Mouse (Mus musculus): ENCODE measurements around the gene Cdc42ep2. TPM values are rescaled to one million over a fixed set of nuclear protein-coding genes. Genes with fewer than 3 reads are reported as not detected.

The Cdc42ep2 gene
- polyA plus RNA-seq, 1 experiment: 5.3 TPM

DNA sequence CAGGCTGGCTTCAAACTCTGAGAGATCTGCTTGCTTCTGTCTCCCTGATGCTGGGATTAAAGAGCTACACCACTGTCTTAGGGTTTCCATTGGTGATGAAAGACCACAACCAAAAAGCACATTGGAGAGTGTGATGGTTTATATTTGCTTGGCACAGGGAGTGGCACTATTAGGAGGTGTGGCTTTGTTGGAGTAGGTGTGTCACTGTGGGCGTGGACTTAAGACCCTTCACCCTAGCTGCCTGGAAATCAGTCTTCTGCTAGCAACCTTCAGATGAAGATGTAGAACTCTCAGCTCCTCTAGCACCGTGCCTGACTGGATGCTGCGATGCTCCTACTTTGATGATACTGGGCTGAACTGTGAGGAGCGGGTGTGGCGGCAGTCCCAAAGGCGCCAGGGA lies 13.9 kb upstream of the Cdc42ep2 start:
- 79% methylated on average over 6 of the region's 6 CpGs for WGBS
- Histone ChIP-seq H3K4me1 (ENCODE audit: control insufficient read depth, insufficient read depth, low read length) (no peaks in the 10 kb centered on the region; the same call in 1 of the 2 replicates), H3K4me3 (replicated peaks; ENCODE audit: control insufficient read depth, low read depth, low read length) (no peak overlapping the region), H3K27ac (ENCODE audit: control insufficient read depth, insufficient read depth, low read depth, low read length, poor library complexity) (no peak overlapping the region)
- TF ChIP-seq POLR2A (IDR thresholded peaks at IDR 0.05; ENCODE audit: borderline replicate concordance, control insufficient read depth, low read depth, low read length) (no peak), CTCF (IDR thresholded peaks at IDR 0.05; ENCODE audit: control insufficient read depth, insufficient read depth, low read length) (no peak)

DNA sequence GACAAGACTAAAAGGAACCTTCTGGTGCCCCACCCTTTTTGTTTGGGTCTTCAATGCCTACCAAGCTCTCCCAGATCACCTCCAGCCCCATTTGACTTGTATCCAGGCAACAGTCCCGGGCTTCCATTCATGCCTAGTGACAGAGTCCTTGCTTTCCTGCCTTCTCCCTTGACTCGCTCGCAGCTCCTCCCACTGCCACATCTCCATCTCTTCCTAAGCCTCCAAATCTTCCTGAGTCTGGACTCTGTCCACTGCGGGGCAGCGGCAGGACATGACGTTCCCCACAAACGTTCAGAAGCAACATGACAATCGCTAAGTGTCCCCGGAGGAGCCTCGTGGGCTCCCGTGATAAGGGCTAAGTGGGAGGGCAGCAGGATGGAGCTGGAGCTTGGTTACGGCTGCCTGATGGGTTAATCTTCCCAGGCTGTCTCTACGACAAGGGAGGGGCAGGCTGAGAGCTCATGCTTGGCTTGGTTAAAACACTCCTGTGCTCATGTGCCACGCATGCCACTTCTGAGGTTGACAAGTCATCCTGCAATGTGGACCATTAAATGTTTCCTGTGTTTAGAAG lies 13.3 kb upstream of the Cdc42ep2 start:
- TF ChIP-seq POLR2A (IDR thresholded peaks at IDR 0.05; ENCODE audit: borderline replicate concordance, control insufficient read depth, low read depth, low read length) (no peak), CTCF (IDR thresholded peaks at IDR 0.05; ENCODE audit: control insufficient read depth, insufficient read depth, low read length) (no peak)
- Histone ChIP-seq H3K4me3 (replicated peaks; ENCODE audit: control insufficient read depth, low read depth, low read length) (no peak overlapping the region), H3K4me1 (ENCODE audit: control insufficient read depth, insufficient read depth, low read length) (no peaks in the 10 kb centered on the region; the same call in 1 of the 2 replicates), H3K27ac (ENCODE audit: control insufficient read depth, insufficient read depth, low read depth, low read length, poor library complexity) (no peak overlapping the region; the same call in 1 of the 2 replicates)
- 19% methylated on average over 14 of the region's 14 CpGs for WGBS

DNA sequence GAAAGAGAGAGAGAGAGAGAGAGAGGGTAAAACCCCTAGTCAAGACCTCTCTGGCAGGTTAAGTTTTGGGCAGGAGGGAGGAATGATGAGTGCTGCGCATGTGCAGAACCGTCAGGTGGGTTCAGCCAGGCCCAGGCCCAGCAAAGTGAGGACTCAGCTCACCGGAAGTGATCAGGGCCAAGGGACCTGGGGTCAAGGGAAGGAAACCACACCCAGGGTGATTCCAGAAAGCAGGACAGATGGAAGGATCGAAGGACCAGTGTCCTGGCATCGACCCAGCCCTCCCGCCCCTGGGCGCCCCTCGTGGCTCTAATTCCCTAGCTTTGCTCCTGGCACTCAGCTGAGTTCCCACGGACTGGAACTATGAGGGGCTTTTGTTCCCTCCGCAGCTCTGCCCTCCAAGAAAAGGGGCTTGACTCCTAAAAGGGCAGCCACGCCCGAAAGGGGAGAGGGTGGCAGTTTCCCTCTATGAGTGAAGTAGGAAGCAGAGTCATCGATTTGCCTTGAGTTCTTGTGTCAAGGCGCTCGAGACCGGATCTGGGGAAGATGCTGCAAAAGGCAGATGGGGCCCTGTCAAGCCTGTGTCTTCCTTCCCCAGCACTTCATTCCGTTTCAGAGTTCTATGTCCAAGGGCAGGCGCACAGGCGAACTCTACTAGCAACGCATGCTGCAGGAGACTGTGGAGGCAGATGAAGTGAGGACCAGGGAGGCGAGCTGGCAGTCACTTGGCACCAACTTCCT lies 12.6 kb upstream of the Cdc42ep2 start:
- WGBS: 75% methylated on average over 21 of the region's 21 CpGs
- no peak overlapping the region for H3K4me3 ChIP-seq (replicated peaks; ENCODE audit: control insufficient read depth, low read depth, low read length)
- H3K27ac ChIP-seq (ENCODE audit: control insufficient read depth, insufficient read depth, low read depth, low read length, poor library complexity): no peak overlapping the region
- TF ChIP-seq POLR2A (IDR thresholded peaks at IDR 0.05; ENCODE audit: borderline replicate concordance, control insufficient read depth, low read depth, low read length) (no peak), CTCF (IDR thresholded peaks at IDR 0.05; ENCODE audit: control insufficient read depth, insufficient read depth, low read length) (no peak)
- H3K4me1 ChIP-seq (ENCODE audit: control insufficient read depth, insufficient read depth, low read length): no peaks in the 10 kb centered on the region; the same call in 1 of the 2 replicates

DNA sequence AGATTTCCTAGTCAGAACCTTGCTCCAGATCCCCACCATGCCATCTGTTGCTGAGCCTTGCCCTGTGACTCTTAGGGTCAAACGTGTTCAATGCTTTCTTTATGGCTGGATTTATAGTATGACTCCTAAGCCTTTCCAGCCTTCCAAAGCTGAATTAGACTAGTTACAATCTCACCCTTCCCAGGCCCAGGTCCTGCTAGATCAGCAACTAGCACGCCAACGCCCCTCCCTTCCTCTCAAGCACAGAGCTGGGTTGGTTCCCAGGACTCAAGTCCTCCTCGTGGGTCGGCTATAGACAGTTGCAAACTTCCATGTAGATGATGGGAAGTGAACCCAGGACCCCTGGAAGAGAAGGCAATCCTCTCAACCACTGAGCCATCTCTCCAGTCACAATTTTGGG lies 11.1 kb upstream of the Cdc42ep2 start:
- TF ChIP-seq POLR2A (IDR thresholded peaks at IDR 0.05; ENCODE audit: borderline replicate concordance, control insufficient read depth, low read depth, low read length) (no peak), CTCF (IDR thresholded peaks at IDR 0.05; ENCODE audit: control insufficient read depth, insufficient read depth, low read length) (no peak)
- Histone ChIP-seq H3K4me1 (ENCODE audit: control insufficient read depth, insufficient read depth, low read length) (no peaks in the 10 kb centered on the region; the same call in 1 of the 2 replicates), H3K27ac (ENCODE audit: control insufficient read depth, insufficient read depth, low read depth, low read length, poor library complexity) (no peak overlapping the region), H3K4me3 (replicated peaks; ENCODE audit: control insufficient read depth, low read depth, low read length) (no peak overlapping the region)
- 58% methylated on average over 5 of the region's 5 CpGs for WGBS

DNA sequence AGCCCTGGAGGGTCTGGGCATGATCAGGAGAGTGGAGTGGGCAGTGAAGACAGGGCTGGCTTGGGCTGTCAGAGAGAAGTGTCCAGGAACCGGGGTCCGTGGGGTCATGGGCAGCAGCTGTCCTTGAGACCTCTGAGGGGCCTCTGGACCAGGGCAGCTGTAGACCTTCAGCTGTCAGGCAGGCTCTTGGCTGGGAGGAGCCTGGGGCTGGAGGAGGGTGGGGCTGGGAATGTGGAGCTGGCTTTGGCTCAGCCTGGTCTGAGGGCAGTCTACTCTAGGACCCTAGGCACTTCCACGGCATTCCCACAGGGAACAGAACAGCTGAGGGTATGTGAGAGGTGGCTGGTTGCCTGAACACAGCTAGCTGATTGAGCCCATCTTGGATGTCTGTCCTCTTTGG lies 10.7 kb upstream of the Cdc42ep2 start:
- TF ChIP-seq CTCF (IDR thresholded peaks at IDR 0.05; ENCODE audit: control insufficient read depth, insufficient read depth, low read length) (no peak), POLR2A (IDR thresholded peaks at IDR 0.05; ENCODE audit: borderline replicate concordance, control insufficient read depth, low read depth, low read length) (no peak)
- Histone ChIP-seq H3K4me1 (ENCODE audit: control insufficient read depth, insufficient read depth, low read length) (no peaks in the 10 kb centered on the region; the same call in 1 of the 2 replicates), H3K27ac (ENCODE audit: control insufficient read depth, insufficient read depth, low read depth, low read length, poor library complexity) (no peak overlapping the region), H3K4me3 (replicated peaks; ENCODE audit: control insufficient read depth, low read depth, low read length) (no peak overlapping the region)
- 75% methylated on average over 3 of the region's 3 CpGs for WGBS

DNA sequence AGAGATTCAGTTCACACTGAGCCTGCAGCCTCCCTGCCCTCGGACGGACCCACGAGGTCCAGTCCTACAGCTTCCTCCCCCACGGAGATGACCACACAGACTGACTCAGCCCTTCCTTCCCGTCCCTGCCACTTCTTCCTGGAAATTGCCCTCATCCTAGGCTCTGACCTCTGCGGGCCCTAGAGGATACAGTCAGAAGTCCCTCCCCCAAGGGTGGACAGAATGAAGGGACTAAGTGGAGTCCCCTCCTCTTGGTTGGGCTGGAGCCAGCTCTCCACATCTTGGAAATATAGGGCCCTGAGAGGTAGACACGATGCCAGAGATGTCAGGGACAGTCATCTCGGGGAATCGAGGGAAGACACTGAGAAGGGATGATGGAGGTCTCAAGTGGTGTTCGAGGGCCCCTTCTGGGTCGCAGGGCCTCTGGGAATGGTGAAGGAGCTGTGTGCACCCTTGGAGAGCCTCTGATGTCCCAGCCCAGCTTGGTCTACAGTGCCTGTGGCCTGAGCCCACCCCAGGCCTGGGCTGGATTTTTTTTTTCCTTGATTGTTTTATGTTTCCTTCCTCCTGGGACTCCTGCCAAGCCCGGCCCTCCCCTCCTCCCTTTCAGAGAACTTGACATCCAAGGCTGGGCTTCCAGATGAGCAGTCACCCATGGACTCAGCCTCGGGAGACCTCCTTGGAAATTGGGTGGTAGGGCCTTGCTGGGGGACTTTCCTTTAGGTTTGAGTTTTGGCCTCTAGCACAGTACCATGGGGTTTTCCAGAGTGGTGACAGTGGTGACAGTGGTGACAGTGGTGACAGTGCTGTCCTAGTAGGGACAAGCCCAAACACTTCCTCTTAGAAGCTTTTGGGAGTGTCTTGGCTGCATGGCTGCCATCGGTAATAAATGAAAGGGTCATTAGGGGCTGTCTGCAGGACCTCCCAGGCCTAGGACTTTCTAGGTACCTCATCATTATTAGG lies 5.3 kb upstream of the Cdc42ep2 start:
- WGBS: 49% methylated on average over 14 of the region's 14 CpGs
- no peak overlapping the region for H3K4me3 ChIP-seq (replicated peaks; ENCODE audit: control insufficient read depth, low read depth, low read length)
- H3K4me1 ChIP-seq (ENCODE audit: control insufficient read depth, insufficient read depth, low read length): peaks cover 2% of the 10 kb centered on the region; the same call in 1 of the 2 replicates
- H3K27ac ChIP-seq (ENCODE audit: control insufficient read depth, insufficient read depth, low read depth, low read length, poor library complexity): no peak overlapping the region
- TF ChIP-seq POLR2A (IDR thresholded peaks at IDR 0.05; ENCODE audit: borderline replicate concordance, control insufficient read depth, low read depth, low read length) (no peak), CTCF (IDR thresholded peaks at IDR 0.05; ENCODE audit: control insufficient read depth, insufficient read depth, low read length) (no peak)

DNA sequence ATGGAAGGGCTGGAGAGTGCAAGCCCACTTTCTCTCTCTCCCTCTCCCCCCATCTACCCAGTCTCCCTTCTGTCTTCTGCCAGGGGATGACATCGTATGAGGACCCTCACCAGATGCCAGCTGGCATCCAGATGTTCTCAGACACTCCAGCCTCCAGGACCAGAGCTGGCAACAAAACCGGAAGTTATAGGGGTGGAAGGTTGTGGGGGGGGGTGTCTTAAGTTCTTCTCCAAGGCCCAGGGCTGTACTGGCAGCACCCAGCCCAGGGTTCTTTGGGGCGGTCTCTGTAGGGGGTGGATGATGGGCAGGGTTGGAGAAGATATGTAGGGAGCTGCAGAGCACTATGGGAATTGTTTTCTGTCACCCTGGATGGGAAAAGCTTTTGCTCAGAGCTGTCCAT lies 3.9 kb upstream of the Cdc42ep2 start:
- TF ChIP-seq POLR2A (IDR thresholded peaks at IDR 0.05; ENCODE audit: borderline replicate concordance, control insufficient read depth, low read depth, low read length) (no peak), CTCF (IDR thresholded peaks at IDR 0.05; ENCODE audit: control insufficient read depth, insufficient read depth, low read length) (no peak)

DNA sequence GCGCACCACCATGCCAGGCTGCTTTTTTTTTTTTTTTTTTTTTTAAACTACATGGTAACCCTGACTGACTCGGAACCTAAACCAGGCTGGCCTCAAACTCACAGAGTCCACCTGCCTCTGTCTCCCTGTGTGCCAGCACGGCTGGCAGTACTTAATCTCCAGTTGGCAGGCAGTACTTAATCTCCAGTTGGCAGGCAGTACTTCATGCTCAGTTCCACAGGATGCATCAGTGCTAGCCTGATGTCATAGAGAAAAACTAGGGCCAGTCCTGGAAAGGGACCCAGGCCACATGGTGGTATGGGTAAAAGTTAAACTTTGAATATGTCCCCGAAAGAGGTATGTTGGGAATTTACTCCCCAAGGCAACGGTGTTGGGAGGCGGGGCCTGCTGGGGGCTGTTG lies 3.5 kb upstream of the Cdc42ep2 start:
- H3K4me1 ChIP-seq (ENCODE audit: control insufficient read depth, insufficient read depth, low read length): peaks cover 2% of the 10 kb centered on the region; the same call in 1 of the 2 replicates
- H3K4me3 ChIP-seq (replicated peaks; ENCODE audit: control insufficient read depth, low read depth, low read length): no peak overlapping the region
- 68% methylated on average over 6 of the region's 6 CpGs for WGBS
- H3K27ac ChIP-seq (ENCODE audit: control insufficient read depth, insufficient read depth, low read depth, low read length, poor library complexity): no peak overlapping the region
- TF ChIP-seq POLR2A (IDR thresholded peaks at IDR 0.05; ENCODE audit: borderline replicate concordance, control insufficient read depth, low read depth, low read length): no peak
- TF ChIP-seq CTCF (IDR thresholded peaks at IDR 0.05; ENCODE audit: control insufficient read depth, insufficient read depth, low read length): no peak

More for the DNA sequence above, 3.9 kb upstream of the Cdc42ep2 start:
- 58% methylated on average over 3 of the region's 3 CpGs for WGBS
- Histone ChIP-seq H3K4me1 (ENCODE audit: control insufficient read depth, insufficient read depth, low read length) (peaks cover 2% of the 10 kb centered on the region; the same call in 1 of the 2 replicates), H3K4me3 (replicated peaks; ENCODE audit: control insufficient read depth, low read depth, low read length) (no peak overlapping the region), H3K27ac (ENCODE audit: control insufficient read depth, insufficient read depth, low read depth, low read length, poor library complexity) (no peak overlapping the region)

All from bone marrow, adult 2 months (tissue).